Mouse (Mus musculus): ENCODE data around the gene Nop10. TPM values are rescaled to one million over a fixed set of nuclear protein-coding genes. Genes with fewer than 3 reads are reported as not detected.
A peak's percentile ranks its signal among the peaks of the same experiment; 100 is the strongest.

The Nop10 gene
- 10 to 100 TPM; 49.2 to 55.4 TPM for total RNA-seq (2021)
- long read RNA-seq, experiment 1, transcript Nop10-201 (2 exons, 1,109 nt) = major isoform, 412 of 421 reads
- long read RNA-seq, experiment 1, partial matches to known transcripts = 1 of 421 reads
- long read RNA-seq, experiment 1, other reads (novel, unspliced or antisense) = 8 of 421 reads
- long read RNA-seq, experiment 2, transcript Nop10-201 (2 exons, 1,109 nt) = major isoform, 262 of 264 reads
- long read RNA-seq, experiment 2, partial matches to known transcripts = 0 of 264 reads
- long read RNA-seq, experiment 2, other reads (novel, unspliced or antisense) = 2 of 264 reads

DNA sequence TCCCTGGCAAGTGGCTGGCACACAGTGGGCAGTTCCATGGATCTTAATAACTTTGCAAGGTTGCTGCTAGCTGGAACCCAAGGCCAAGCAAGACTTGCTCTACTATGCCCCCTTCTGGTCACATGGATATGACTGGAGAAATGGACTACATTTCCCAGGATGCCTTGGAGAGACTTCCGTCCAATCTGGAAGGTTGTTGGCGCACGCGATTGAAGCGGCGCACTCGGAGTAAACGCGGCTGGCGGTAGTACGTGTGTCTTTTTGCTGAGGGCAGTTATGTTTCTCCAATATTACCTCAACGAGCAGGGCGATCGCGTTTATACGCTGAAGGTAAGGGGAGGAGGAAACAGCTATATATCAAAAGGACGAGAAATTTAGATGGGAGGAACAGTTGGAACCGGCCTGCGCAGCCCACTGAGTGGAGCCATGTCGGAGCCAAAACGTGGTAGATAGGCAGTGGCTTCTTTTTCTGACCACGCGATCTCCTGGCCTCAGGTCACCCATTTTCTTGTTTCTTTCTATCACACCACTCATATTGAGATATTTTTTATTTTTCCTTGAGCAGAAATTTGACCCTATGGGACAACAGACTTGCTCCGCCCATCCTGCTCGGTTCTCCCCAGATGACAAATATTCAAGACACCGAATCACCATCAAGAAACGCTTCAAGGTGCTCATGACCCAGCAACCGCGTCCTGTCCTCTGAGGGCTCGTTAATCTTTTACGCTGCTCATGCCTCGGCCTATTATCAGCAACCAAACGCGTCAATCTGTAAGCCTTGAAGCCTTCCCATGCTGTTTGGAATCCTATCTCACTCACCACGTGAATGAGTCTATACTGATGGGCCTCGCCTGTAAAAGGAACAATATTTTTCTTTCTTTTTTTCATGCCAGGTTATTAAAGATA is at the start of gene Nop10:
Gene Nop10 (plus strand): TSS at position 179 of the 906 bp plus-strand sequence.
- peak; percentile 72 for DNase-seq

DNA sequence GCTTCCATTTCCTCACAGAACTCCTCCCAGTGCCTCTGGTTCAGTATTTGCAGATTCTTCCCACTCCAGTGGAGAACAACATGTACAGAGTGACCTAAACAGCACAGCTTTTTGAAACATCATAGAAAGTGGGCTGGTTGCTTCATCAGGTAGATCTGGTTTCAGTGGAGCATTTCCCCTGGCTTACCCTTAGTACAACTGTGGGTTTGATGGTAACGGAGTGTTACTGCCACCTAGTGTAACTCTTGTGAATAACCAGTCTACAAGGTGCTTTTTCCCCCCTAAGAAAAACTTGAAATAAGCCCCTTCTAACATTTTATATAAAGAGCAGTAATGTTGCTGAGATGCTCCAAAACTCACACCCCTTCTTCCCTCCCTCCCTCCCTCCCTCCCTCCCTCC is 45.7 kb upstream of the Nop10 start:
- DNase-seq = no peak

DNA sequence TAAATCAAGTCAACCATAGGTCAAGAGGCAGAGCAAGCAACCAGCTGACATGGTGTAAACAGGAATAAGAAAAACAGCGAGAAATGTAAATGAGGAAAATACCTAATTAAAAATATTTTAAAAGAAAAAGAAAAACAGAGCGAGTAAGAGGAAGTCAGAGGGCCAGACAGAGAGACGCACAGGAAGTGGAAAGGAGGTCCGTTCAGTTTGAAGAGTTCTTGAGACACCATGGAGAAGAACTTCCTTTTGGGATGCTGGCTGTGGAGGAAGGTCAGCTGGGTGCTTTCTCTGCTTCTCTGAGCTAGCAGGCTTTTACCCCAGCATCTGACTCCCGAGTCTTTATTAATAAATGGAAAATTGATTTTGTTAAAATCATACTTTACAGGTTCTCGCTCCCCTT is 44.1 kb upstream of the Nop10 start:
- no peak for DNase-seq

DNA sequence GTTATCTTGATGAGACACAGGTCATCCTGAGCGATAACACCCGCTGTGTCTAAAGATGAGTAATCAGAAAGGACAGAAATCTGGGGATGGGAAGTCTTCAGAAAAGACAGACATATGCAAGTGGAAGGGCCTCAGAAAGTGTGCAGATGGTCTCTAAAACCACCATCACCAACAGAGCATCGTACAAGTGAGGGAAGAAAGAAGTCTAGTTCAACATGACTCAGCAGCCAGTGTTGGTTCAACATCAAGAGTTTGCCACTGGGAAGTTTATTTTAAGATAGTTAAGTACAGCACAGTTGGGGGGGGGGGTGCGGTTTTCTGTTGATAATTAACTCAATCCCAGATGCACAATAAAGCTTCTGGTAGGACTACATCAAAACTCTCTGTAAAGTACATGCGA is 40.8 kb upstream of the Nop10 start:
- no peak for DNase-seq

DNA sequence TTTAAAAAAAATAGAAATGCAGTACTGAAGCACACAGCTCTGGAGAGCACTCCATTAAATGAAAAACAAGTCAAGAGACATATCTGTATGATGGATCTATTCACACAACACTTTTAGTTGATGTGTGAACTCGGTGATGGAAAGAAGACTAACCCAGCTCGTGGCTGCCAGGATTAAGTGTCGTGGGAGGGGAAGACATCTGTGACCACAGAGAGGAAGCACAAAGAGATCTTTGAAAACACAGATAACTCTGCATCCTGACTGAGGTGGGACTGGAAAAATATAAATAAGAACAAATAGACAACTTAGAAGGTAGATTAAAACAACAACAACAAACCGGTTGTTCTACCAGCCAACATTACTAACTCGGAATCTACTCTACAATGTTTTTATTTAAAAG is 39.1 kb upstream of the Nop10 start:
- no peak for DNase-seq

DNA sequence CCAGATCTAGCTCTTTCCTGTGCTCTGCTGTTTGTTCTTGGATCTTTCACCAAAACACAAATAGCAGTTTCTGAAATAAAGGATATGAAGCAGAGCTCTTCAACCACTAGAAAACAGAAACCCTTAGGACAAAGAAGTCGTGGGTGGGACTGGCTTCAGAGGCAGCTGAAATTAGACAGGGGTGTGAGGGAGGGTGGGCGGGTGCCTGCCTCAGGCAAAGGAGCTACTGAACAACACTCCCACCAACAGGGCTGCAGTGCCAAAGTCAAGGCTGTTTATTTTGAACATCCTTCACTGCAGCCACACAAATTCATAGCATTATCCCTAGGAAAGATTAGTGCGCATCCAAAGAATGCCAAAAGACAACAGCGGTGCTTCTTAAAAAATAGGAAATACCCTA is 37.4 kb upstream of the Nop10 start:
- no peak for DNase-seq

DNA sequence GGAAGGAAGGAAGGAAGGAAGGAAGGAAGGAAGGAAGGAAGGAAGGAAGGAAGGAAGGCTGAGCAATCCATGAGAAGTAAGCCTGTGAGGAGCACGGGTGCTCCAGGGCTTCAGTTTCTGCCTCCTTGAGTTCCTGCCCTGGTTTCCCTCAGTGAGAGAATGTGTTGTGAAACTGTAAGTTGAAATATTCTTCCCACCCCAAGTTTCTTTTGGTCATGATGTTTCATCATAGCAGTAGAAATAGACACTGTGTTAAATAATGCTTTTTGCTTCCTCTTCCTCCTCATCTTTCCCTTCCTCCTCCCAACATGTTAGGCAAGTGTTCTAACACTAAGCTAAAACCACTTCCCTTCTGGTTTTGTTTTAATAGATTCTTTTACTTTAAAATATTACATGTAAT is 29.1 kb upstream of the Nop10 start:
- no peak for DNase-seq

DNA sequence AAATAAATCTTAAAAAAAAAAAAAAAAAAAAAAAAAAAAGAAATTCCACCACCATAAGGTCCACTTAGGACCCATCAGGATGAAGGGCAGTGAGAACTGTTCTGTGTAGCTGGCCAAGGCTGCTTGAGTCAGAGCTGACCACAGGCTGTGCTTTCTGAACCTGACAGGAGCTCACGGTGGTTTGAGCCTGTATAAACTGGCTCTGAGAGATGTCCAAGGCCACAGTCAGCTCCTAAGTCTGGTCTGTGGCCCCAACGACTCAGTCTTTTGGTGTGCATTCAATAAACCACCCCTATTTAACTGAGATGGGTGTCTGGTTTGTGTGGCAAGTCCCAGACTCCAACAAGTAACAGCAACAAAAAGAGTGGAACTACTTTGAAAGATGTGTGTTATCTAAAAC is 25.1 kb upstream of the Nop10 start:
- DNase-seq = no peak

DNA sequence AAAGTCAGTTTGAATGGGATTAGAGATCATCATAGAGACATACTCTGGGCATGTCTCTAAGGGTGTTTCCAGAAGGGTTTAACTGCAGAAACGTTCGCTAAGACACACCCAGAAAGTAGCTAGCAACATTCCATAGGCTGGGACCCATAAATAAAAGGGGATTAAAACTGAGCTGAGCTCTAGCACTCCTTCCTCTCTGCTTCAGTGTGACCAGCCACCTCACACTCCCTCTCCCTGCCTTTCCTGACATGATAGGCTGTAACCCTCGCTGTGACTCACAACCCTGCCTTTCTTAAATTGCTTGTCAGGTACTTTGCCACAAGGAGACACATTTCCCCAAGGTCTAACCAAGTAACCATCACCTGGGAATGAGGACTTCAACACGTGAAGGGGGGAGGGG is 23.7 kb upstream of the Nop10 start:
- DNase-seq = no peak

DNA sequence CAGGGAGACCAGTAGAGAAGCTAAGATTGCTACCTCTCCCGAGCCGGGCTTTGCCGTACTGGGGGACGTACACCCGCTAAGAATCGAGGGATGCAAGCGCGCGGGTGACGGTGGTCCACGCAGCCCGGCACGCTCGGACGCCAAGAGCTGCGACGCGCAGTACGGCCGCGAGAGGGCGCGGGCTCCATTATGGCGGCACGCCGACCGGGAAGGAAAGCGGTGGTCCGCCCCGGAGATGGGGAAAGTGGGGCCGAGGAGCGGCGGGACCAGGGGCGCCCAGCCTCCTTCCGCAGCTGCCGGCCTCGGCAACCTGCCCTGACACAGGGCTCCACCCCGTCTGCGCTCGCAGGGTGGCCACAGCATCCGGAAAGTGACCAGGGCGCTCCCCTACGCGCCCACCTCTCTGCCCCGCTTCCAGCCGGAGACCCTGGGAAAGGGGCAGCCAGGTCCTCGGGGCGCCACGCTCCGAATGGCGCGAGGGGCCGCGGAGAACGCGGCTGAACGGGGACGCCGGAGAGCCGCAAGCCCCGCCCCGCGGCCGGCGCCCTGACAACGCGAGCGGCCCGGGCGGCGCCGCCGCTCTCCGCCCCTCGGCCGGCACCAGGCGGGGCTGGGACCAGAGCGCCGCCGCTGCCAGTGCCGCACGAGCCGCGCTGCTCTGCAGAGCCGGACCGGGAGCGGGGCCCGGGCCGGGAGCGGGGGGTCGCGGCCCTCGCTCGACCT is 22.4 kb upstream of the Nop10 start, which contains the start of gene Lpcat4:
Gene Lpcat4 (plus strand): TSS at position 257 of the 723 bp plus-strand sequence.
- DNase-seq = peak; percentile 77

DNA sequence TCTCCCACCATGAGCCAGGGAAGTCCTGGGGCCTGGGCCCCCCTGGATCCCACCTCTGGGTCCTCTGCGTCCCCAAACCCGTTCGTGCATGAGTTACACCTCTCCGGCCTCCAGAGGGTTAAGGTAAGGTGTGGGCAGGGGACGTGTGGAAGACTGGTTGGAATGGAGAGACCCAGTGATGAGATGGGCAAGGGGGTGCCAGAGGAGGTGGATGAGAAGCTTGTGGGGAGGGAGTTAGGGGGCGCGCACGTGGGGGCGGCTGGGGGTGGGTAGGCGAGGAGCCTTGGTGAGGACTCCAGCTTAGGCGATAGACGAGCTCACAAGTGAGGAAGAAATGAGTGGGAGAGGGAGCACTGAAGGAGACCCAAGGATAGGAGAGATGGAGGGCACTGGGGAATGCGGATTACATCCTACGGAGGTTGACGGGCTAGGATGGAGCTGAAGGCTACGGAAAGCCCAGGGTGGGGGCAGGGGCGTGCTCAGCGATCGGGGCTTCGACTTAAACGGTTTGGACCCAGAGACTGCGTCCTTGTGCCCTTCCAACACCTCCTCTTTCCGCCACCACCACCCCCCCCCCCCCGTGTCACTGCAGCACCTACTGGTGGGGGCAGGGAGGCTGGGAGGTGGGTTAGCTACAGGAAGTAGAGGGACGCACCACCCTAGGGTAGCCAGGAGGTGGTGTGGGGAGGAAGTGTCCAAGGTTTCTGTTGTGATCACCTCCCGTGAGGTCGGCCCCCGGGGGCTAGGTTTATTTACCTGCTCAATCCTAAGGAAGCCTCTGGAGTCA is 21.6 kb upstream of the Nop10 start:
- DNase-seq = no peak

DNA sequence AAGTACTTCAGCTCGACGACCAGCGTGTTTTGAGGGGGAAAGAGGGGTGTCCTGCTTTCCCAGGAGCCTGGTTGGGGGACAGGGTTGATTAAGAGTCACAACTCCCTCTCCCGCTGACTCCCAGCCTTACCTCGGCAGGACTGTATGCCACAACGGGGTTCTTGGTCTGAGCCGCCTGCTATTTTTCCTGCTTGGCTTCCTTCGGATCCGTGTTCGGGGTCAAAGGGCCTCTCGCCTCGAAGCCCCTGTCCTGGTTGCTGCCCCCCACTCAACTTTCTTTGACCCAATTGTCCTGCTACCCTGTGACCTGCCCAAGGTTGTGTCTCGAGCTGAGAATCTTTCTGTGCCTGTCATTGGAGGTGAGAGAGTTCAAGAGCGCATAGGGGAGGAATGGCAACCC is 19.9 kb upstream of the Nop10 start:
- DNase-seq = no peak

DNA sequence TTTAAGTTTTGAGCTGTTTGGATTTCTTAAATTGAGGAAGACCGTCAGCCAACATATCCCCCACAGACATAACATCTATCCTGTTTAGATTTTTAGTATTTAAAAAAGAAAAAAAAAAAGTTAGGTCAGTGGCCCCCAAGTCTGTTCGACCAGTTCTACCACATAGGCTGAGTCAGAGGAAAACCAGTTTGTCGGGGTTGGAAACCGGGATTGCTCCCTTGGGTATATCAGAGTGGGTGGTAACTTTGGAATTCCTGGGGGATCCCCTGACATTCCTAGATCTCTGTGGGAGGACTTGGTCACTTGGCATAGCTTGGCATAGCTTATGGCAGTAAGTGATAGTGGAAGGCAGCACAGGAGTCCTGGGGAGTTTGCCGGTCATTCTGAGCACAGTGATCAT is 16.4 kb upstream of the Nop10 start:
- no peak for DNase-seq

DNA sequence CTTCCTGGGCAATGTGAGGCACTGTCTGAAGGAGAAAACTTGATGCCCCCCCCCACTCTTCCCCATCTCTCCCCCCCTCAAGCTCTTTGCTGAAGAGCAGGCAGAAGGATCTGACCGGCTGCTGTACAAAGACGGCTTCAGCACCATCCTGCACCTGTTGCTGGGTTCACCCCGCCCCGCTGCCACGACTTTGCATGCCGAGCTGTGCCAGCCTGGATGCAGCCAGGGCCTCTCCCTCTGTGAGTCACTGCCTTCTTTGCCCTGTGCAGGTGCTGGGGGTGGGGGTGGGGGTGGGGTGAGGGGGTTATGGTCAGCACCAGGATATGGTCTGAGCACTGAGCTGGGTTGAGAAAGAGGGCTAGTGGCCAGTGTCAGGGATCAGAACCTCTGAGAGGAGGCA is 15.5 kb upstream of the Nop10 start:
- no peak for DNase-seq

DNA sequence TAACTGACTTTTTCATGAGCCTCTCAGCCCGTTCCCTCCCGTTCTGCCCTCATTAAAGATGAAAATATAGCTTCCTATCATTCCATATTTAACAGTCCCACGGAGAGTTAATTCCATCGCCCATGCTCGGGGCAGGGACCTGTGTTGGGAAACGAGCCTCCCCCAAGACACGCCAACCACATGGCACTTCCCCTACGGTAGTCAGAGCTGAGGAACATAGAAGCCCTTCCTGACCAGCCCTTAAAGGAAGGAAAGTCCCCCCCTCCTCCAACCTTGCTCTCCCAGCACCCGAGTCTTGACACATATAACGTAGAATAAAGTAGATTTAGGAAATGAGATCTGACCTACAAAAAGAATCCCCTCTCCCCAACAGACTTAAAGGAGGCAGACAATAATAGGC is 14.4 kb upstream of the Nop10 start:
- DNase-seq = no peak

DNA sequence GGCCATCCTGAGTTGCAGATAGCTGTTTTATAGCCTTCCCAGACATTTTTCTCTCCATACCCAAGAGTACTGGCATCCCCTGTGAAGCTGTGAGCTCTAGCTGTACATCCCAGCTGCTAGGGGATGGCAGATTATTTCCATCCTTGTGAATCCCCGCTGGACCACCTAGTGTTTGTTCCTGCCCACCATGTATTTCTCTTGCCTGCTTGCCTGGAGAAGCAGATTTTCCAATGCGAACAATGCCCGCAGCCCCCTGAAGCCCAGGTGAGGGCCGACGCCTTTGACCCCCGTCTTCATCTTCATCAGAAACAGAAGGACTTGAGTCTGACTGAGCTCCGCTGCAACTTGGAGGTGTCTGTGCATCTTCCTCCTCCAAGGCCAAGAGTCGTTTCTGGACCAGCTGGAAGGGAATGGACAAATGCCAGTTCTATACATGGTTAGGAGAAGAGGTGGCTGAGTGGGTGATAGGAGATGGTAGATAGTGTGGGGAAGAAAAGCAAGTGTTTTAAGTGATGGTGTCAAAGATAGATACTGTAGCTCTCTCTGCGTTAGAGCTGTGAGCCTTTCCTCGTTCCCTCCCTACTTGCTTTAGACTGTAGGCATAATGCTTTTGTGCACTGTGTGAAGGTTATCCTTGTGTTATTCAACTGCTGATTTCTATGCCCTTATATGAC is 11.8 kb upstream of the Nop10 start:
- DNase-seq = no peak

DNA sequence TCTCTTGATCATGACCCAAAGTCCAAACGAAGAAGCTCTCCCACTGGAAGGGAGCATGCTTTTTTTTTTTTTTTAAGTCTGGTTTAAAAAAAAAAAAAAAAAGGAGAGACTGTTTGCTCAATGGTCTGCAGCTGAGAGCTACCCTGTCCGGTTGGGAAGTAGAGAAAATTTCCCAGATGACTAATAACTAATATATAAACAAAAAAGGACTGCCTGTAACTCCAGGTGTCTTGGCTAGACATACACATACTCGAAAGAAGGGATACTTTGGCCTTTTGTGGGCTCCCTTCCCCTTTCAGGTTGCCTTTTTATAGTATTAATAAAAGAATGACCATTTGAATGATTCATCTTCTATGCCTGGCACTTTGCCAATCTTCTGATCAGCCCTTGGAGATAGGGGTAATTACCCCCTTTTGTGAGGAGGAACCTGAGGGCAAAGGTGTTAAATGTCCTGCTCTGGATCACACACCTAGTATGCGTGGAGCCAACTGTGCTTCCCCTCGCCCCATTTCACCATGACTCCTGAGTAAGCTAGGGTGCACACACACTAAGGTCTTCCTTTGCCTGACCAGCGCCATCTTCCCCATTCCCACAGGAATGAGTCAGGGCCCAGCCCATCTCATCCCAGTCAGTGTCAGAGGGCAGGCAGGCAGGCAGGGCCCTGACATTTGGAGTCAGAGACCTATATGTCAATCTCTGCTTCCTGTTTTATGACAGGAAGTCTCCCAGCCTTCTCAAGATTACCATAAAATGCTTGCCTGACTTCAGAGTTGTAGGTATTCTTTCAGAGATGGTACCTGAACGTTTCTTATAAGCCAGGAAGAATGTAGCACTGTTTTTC is 6.8 kb upstream of the Nop10 start:
- DNase-seq = no peak

DNA sequence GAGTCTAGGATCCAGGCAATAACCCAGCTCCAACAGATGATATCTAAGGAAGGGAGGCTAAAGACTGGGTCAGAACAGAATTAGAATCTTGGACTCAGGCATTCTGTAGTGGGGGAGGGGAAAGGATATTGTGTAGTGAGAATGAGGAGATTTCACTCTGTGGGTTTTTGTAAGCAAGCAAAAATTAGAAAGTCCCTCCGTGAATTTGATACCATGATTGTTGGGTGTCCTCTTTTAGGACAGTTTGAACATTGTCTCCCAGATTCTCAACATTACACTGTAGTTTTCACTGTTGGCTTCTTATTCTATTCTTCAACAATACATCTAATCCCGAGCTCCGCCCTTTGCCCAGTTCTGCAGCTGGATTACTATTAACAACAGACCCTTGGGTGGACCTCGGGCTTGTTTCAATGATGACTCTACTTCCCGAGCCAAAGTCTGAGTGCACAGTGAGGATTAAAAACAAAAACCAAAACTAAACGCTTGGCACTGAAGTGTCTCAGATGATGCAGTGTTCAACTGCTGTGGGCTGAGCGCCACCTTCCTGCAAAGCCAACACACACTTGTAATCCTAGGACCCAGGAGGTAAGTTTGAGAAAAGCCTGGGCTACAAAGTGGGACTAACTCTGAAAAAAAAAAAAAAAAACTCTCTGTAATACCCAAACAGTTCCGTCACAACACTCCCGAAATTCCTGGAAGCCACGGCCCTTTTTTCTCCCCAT is 2.3 kb upstream of the Nop10 start, which contains the start of gene Nutm1:
Gene Nutm1 (minus strand): TSS at position 51 of the 722 bp plus-strand sequence.
- DNase-seq = no peak

DNA sequence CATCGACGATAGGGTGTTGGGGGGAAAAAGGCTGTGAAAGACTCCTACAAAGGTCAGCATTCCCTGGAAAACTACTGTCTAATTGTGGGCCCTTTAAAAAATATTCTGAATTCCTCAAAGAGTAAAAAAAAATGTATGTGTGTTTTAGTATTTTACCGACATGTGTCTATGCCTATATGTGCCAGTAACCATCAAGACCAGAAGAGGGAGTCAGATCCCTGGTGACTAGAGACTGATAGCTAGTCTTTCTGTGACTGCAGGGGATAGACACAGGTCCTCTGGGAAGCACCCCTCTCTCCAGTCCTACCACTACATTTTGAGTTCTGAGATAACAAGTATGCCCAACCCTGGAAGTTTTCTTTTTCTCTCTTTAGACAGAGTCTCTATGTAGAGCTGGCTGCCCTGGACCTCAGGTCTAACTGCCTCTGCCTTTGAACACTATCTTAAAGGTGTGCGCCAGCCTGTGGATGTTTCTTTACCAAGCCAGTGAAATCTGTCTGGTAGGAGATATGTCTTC is 1.1 kb downstream of the Nop10 start:
- no peak for DNase-seq
